Mouse (Mus musculus): ENCODE data around the gene Cyren. TPM values are rescaled to one million over a fixed set of nuclear protein-coding genes. Genes with fewer than 3 reads are reported as not detected.

Cyren gene
- total RNA-seq, 2 experiments from 2014 or later: 2.6 to 4.1 TPM

DNA sequence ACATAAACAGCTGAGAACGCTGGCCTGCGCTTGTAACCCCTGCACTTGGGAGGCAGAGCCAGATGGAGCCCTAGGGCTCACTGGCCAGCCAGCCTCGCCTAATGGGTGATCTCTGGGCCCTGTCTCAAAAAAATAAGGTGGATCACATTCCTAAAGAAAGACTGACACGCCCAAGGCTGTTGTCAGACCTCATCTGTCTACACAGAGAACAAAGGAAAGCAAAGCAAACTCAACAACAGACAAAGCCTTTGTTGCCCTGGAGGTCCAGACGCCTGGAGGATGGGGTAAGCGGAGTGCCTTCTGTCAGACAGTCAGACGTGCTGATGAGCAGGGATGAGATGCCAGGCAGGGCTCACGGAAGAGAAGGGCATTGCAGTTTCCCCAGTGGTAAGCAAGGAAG, 11.1 kb downstream of the Cyren start:
- DNase-seq: no peak

DNA sequence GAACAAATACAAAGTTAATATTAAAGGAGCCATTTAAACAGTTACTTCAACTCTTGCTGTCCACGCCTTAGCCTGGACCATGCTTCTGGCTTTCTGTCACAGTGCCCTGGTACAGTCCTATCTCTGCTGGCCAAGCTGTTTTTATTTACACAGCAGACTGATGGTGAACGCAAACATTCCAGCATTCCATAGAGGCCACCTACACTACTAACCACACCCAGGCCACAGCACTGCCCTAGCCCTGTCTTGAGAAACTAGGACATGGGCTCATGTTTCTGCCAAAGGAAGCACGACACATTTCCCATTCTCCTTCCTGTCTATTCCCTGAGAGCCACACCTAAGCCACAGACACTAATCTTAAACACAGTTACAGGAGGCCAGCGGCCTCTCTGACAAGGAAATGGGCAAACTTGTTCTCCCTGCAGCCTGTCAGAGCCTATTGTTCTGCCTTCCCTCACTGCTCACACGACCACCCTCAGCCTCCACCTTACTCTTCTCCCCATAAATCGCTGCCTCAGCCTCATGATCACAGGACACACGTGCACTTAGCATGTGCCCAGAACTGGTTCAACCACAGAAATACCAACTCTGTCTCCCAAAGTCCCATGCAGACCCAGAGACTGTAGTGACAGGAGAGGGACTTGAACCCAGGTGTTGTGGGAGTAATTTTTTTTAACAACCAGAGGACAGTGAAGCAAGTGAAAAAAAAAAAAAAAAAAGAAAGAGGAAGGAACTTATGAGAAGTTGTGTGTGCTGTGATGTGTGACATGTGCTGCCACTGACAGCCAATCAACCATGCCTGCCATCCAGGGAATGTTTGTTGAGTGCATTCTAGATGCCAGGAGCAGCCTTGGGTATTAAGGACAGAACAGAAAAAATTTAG, 11.9 kb downstream of the Cyren start:
- peak; percentile 59 for DNase-seq

DNA sequence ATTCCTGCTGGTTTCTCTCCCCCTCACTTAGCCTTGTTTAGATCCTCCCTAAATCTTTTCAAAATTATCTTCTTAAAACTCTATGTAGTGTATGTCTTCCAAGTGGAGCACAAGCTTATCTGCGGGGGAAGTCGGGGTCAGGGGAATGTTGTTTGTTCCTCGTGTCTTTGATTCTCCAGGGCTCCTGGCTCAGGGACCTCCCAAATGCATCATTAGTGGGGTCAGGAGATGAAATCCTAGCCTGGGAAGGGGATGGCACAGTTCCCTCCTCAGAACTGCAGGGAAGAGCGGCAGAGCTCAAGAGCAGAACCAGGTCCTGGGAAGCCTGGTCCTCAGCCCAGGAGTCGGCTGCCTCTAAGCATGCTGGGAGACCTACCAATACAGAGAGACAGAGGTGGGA, 12.6 kb downstream of the Cyren start:
- no peak for DNase-seq

DNA sequence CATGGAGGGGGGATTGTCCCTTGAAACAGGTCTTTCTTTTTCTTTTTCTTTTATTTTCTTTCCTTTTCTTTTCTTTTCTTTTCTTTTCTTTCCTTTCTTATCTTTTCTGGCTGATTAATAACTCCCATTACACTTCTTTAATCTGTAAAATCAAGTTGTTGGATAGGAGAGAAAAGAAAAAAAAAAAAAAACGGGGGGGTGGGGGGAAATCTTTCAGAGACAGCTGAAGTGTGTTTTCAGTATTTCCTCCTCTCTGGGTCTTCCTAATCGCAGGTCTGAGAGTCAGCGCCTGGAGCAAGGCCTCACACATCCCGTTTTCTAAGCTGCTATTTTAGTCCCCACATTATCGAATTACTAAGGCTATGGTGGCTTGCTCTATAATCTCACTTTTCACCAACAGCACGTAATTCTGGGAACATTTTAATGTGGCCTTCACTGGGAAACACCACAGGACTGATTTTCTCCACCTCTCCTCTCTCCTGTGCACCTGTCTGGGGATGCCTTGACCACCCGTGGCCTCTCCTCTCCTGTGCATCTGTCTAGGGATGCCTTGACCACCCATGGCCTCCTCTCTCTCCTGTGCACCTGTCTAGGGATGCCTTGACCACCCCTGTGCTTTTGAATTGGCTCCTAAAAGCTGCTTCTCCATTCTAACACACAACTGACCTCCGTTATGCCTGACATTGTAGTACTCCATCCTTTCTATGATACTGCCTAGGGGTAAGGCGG, 13.9 kb downstream of the Cyren start:
- no peak for DNase-seq

DNA sequence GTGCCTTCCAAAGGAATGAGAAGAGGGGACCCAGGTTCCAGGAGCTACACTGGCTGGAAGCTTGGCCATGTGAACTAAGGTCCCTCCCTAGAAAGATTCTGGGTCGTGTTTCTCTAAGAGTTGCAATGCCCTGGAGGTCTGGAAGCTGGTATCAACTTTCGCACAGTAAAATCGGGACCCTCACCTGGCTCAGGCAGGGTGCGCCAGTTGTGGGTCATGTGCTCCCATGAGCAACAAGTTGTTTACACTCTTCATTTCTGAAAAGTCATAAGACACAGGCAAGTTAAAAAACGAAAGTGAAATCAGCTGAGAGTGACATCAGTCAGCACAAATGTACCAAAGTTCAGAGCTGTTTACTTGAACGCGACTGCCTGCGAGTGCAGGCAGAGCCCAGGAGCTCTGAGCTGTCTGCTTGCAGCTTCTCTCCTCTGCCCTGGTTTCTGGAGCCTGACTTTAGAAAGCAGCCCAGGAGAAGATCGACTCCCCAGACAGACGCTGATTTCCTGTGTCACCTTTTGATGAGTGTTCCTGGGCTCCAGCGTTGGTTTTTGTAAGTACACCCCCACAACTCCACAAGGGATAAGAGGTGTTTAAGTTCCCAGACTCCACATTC, 15.0 kb downstream of the Cyren start, which contains the start of gene Tmem140:
Gene Tmem140 (plus strand): TSS at position 356 of the 613 bp plus-strand sequence.
- DNase-seq: no peak

DNA sequence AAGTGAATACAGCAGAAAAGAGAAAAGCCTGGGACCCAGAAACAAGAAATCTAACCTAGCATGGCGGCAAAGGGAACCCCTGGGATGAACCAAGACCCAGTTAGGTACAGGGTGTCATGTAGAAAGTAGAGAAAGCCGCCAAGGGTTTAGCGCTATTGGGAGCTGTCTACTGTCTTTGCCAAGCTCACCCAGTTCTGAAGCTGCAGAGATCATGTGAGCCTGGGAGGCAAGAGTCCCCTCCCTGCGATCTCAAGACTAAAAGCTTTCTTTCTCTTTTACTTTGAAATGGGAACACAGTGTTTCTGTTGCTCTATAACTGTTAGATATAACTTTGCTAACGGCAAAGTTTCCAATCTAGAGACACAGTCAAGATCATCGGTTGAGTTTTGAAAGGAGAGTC, 15.5 kb downstream of the Cyren start:
- DNase-seq: no peak

DNA sequence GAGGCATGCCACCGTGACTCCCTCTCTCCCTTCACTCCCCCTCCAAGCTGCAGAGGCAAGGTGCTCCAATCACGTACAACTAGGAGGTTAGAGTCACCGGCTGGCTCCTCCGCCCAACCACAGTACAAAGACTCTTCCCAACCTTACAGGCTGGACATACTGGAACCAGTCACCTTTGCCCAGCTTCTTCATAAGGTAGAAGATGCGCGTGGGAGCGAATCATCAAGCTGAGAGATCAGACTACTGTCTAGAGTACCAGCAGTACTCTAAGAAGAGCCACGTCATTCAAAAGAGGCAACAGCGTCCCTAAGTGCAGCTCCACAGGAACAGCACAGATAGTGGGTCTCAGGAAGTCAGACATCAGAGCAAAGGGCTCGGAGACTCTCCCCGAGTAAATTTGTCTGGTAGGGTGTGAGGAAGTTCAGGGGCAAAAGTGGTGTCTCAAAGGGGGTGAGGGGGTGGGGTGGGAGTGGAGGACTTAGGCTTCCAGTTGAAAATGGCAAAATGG, 16.3 kb downstream of the Cyren start:
- DNase-seq: no peak

DNA sequence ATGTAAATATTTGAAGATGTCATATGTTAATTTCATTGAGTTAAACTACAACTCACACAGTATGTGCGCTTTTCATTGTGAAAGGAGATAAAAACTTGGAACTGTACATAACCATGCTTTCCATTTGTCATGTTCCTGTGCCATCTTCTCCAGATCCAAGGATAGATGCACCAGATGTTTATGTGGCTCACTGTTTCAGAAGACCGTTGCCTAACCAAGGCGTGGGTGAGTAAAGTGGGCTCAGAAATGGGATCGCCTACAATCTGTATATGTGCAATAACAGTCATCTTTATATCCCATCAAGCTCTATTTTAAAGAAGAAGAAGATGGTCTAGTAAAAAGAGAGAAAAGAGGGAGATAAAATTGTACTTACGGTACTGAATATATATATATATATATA, 45.5 kb downstream of the Cyren start:
- no peak for DNase-seq

DNA sequence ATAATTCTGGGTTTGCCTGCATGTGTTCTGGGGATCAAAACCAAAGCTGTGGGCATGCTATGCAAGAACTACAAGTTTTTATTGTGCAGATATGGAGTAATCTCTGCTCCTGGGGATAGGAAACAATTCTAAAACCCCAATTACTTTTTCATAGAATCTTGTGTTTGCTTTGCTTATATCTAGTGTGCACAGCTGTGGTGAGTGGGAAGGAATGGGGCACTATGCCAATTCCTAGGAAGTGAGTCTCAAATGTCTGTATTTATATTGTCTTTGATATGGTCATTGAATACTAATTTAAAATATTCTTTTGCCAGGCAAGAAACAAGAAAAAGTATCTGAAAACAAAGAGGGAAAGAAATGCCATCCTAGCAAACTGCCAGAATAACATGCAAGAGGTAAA, 53.5 kb downstream of the Cyren start:
- no peak for DNase-seq

Other genes starting within 250 kb of the Cyren start
- 1 to 10 TPM; 2.5 to 3.2 TPM for gene Agbl3, start 97.6 kb downstream of the Cyren start, total RNA-seq (2021)
- gene Tmem140, start 14.9 kb downstream of the Cyren start, total RNA-seq (2021): 10 to 100 TPM; 15.5 to 24.0 TPM
- gene Wdr91, start 32.8 kb upstream of the Cyren start, total RNA-seq (2021): 1 to 10 TPM; 5.1 to 5.8 TPM
- not detected for gene Stra8, start 42.1 kb upstream of the Cyren start, total RNA-seq (2021)
- gene Slc23a4, start 110.3 kb upstream of the Cyren start, total RNA-seq (2021): under 1 TPM in 1 of 2 experiments, not detected in 1; 0.13 TPM

Measured in gastrocnemius, postnatal 25 days (tissue).